Mouse (Mus musculus) CH12.LX (cell line): Measurements from ENCODE around the gene Flt1. TPM values are rescaled to one million over a fixed set of nuclear protein-coding genes. Genes with fewer than 3 reads are reported as not detected.
A peak's percentile ranks its signal among the peaks of the same experiment; 100 is the strongest.

Experiments
- DNase-seq: peaks from one replicate; pipeline ENCODE4 v3.0.0-alpha.2; 2013; ENCODE audit errors: extremely low read depth
- H3K27ac ChIP-seq: 2 replicates; pipeline ENCODE4 v1.5.1; 2012; ENCODE audit warnings: low read depth, mild to moderate bottlenecking, control low read depth, moderate library complexity; ENCODE audit not compliant: insufficient read depth
- H3K27me3 ChIP-seq: replicated peaks from 2 replicates; pipeline ENCODE3; 2012; ENCODE audit warnings: inconsistent platforms
- H3K36me3 ChIP-seq, 2 experiments: replicated peaks in 1 of 2; 2 replicates each; pipeline versions ENCODE3 to v1.6.1; 2012; ENCODE audit warnings: inconsistent platforms in 1 of 2, low read length in 1 of 2, mild to moderate bottlenecking in 1 of 2, mixed read lengths in 1 of 2, moderate library complexity in 1 of 2; ENCODE audit not compliant: control insufficient read depth in 1 of 2, insufficient read depth in 1 of 2
- H3K4me1 ChIP-seq, 2 experiments: 2 replicates each; pipeline ENCODE4 v1.6.1; 2012; ENCODE audit warnings: inconsistent platforms in 1 of 2, moderate library complexity in 1 of 2; ENCODE audit not compliant: insufficient read depth in 2 of 2, control insufficient read depth in 1 of 2
- H3K4me2 ChIP-seq: 2 replicates; pipeline ENCODE4 v1.6.1; 2012; ENCODE audit warnings: low read depth, mild to moderate bottlenecking, control low read depth; ENCODE audit not compliant: poor library complexity, insufficient read depth, severe bottlenecking
- H3K4me3 ChIP-seq, 3 experiments: fragments of 150-350 bp in 1 of 3; sonication (generic) in 1 of 3; replicated peaks in 1 of 3; 2 replicates each; pipeline versions ENCODE3 to v1.5.1; 2011 to 2012; ENCODE audit warnings: low read depth in 2 of 3, low read length in 2 of 3, mild to moderate bottlenecking in 2 of 3, moderate library complexity in 2 of 3, control low read depth in 1 of 3, improper control_type of control experiment in 1 of 3, inconsistent platforms in 1 of 3, mixed read lengths in 1 of 3; ENCODE audit not compliant: poor library complexity in 1 of 3
- H3K79me2 ChIP-seq: replicated peaks from 2 replicates; pipeline ENCODE4 v1.6.1; 2012; ENCODE audit warnings: mild to moderate bottlenecking, moderate library complexity; ENCODE audit not compliant: control insufficient read depth, poor library complexity, insufficient read depth, severe bottlenecking; ENCODE audit errors: extremely low read depth
- H3K9ac ChIP-seq: 2 replicates; pipeline ENCODE4 v1.6.1; 2012; ENCODE audit warnings: low read depth, mild to moderate bottlenecking, control low read depth, moderate library complexity; ENCODE audit not compliant: insufficient read depth
- H3K9me3 ChIP-seq: replicated peaks from 2 replicates; pipeline ENCODE3; 2012; ENCODE audit warnings: low read length, inconsistent platforms, mixed read lengths
- BHLHE40 ChIP-seq: IDR thresholded peaks from 2 replicates; pipeline ENCODE4 v1.6.1; 2011; ENCODE audit warnings: mild to moderate bottlenecking, low read depth, low read length, improper control_type of control experiment
- CHD1 ChIP-seq: IDR thresholded peaks from 2 replicates; pipeline ENCODE4 v1.6.1; 2012; ENCODE audit warnings: low read depth, low read length, improper control_type of control experiment, inconsistent platforms
- CHD2 ChIP-seq: IDR thresholded peaks from 2 replicates; pipeline ENCODE4 v1.6.1; 2011; ENCODE audit warnings: low read length, improper control_type of control experiment
- CTCF ChIP-seq, 2 experiments: IDR thresholded peaks in 1 of 2; conservative IDR thresholded peaks in 1 of 2; 2 replicates each; pipeline ENCODE4 v1.5.1; 2011 to 2012; ENCODE audit warnings: low read depth in 2 of 2, low read length in 2 of 2, improper control_type of control experiment in 1 of 2, inconsistent platforms in 1 of 2, mild to moderate bottlenecking in 1 of 2, moderate library complexity in 1 of 2
- E2F4 ChIP-seq: IDR thresholded peaks from 2 replicates; pipeline ENCODE4 v1.6.1; 2011; ENCODE audit warnings: low read depth, low read length, improper control_type of control experiment; ENCODE audit not compliant: insufficient replicate concordance
- ELF1 ChIP-seq: IDR thresholded peaks from 2 replicates; pipeline ENCODE4 v1.6.1; 2014; ENCODE audit warnings: low read depth, mild to moderate bottlenecking, inconsistent platforms, low read length, improper control_type of control experiment
- EP300 ChIP-seq: IDR thresholded peaks from 2 replicates; pipeline ENCODE4 v1.6.1; 2011; ENCODE audit warnings: low read length, improper control_type of control experiment
- ETS1 ChIP-seq: conservative IDR thresholded peaks from 2 replicates; pipeline ENCODE4 v1.6.1; 2012; ENCODE audit warnings: low read depth, mild to moderate bottlenecking, inconsistent platforms, low read length, improper control_type of control experiment, moderate library complexity
- GABPA ChIP-seq: IDR thresholded peaks from 2 replicates; pipeline ENCODE4 v1.6.1; 2012; ENCODE audit warnings: low read depth, low read length, improper control_type of control experiment, inconsistent platforms; ENCODE audit not compliant: insufficient replicate concordance
- HCFC1 ChIP-seq: IDR thresholded peaks from 2 replicates; pipeline ENCODE4 v1.6.1; 2012; ENCODE audit warnings: low read depth, mild to moderate bottlenecking, inconsistent platforms, low read length, improper control_type of control experiment
- IRF4 ChIP-seq: IDR thresholded peaks from 2 replicates; pipeline ENCODE4 v1.6.1; 2014; ENCODE audit warnings: low read depth, mild to moderate bottlenecking, inconsistent platforms, low read length, improper control_type of control experiment
- JUN ChIP-seq: IDR thresholded peaks from 2 replicates; pipeline ENCODE4 v1.6.1; 2011; ENCODE audit warnings: low read depth, mild to moderate bottlenecking, low read length, improper control_type of control experiment, moderate library complexity; ENCODE audit not compliant: insufficient read depth
- KAT2A ChIP-seq: IDR thresholded peaks from 2 replicates; pipeline ENCODE4 v1.6.1; 2012; ENCODE audit warnings: low read length, improper control_type of control experiment, inconsistent platforms; ENCODE audit not compliant: insufficient replicate concordance
- MAFK ChIP-seq: IDR thresholded peaks from 2 replicates; pipeline ENCODE4 v1.6.1; 2011; ENCODE audit warnings: low read length, improper control_type of control experiment; ENCODE audit not compliant: insufficient replicate concordance
- MAX ChIP-seq: IDR thresholded peaks from 2 replicates; pipeline ENCODE4 v1.6.1; 2011; ENCODE audit warnings: low read length, improper control_type of control experiment
- MAZ ChIP-seq: IDR thresholded peaks from 2 replicates; pipeline ENCODE4 v1.6.1; 2012; ENCODE audit warnings: low read depth, mild to moderate bottlenecking, inconsistent platforms, low read length, improper control_type of control experiment, moderate library complexity
- MXI1 ChIP-seq: IDR thresholded peaks from 2 replicates; pipeline ENCODE4 v1.6.1; 2011; ENCODE audit warnings: mild to moderate bottlenecking, low read depth, low read length, improper control_type of control experiment
- MYC ChIP-seq: IDR thresholded peaks from 2 replicates; pipeline ENCODE4 v1.6.1; 2011; ENCODE audit warnings: low read depth, mild to moderate bottlenecking, improper control_type of control experiment, low read length
- NELFE ChIP-seq: IDR thresholded peaks from 2 replicates; pipeline ENCODE4 v1.6.1; 2011; ENCODE audit warnings: low read depth, low read length, improper control_type of control experiment
- NRF1 ChIP-seq: IDR thresholded peaks from 2 replicates; pipeline ENCODE4 v1.6.1; 2014; ENCODE audit warnings: low read depth, mild to moderate bottlenecking, inconsistent platforms, low read length, improper control_type of control experiment, moderate library complexity
- PAX5 ChIP-seq: IDR thresholded peaks from 2 replicates; pipeline ENCODE4 v1.6.1; 2012; ENCODE audit warnings: low read length, inconsistent platforms, mixed read lengths
- POLR2A ChIP-seq: IDR thresholded peaks from 2 replicates; pipeline ENCODE4 v1.6.1; 2011; ENCODE audit warnings: low read depth, mild to moderate bottlenecking, improper control_type of control experiment, low read length
- POLR2AphosphoS2 ChIP-seq: IDR thresholded peaks from 2 replicates; pipeline ENCODE4 v1.6.1; 2011; ENCODE audit warnings: low read depth, low read length, improper control_type of control experiment
- RAD21 ChIP-seq: IDR thresholded peaks from 2 replicates; pipeline ENCODE4 v1.6.1; 2011; ENCODE audit warnings: low read depth, mild to moderate bottlenecking, low read length, improper control_type of control experiment, moderate library complexity
- RCOR1 ChIP-seq: conservative IDR thresholded peaks from 2 replicates; pipeline ENCODE4 v1.6.1; 2012; ENCODE audit warnings: low read depth, mild to moderate bottlenecking, inconsistent platforms, low read length, improper control_type of control experiment
- SMC3 ChIP-seq: IDR thresholded peaks from 2 replicates; pipeline ENCODE4 v1.6.1; 2011; ENCODE audit warnings: low read depth, low read length, improper control_type of control experiment
- TCF12 ChIP-seq: IDR thresholded peaks from 2 replicates; pipeline ENCODE4 v1.6.1; 2014; ENCODE audit warnings: low read depth, mild to moderate bottlenecking, inconsistent platforms, low read length, improper control_type of control experiment
- USF1 ChIP-seq: IDR thresholded peaks from 2 replicates; pipeline ENCODE4 v1.6.1; 2014; ENCODE audit warnings: low read depth, mild to moderate bottlenecking, inconsistent platforms, low read length, improper control_type of control experiment
- USF2 ChIP-seq: conservative IDR thresholded peaks from 2 replicates; pipeline ENCODE4 v1.6.1; 2011; ENCODE audit warnings: low read depth, low read length, improper control_type of control experiment
- ZC3H11A ChIP-seq: IDR thresholded peaks from 2 replicates; pipeline ENCODE4 v1.6.1; 2012; ENCODE audit warnings: low read depth, mild to moderate bottlenecking, inconsistent platforms, low read length, improper control_type of control experiment
- ZKSCAN1 ChIP-seq: IDR thresholded peaks from 2 replicates; pipeline ENCODE4 v1.6.1; 2012; ENCODE audit warnings: low read depth, inconsistent platforms, low read length, improper control_type of control experiment, borderline replicate concordance
- ZMIZ1 ChIP-seq: IDR thresholded peaks from 2 replicates; pipeline ENCODE4 v1.6.1; 2012; ENCODE audit warnings: low read depth, mild to moderate bottlenecking, inconsistent platforms, low read length, improper control_type of control experiment
- ZNF384 ChIP-seq: IDR thresholded peaks from 2 replicates; pipeline ENCODE4 v1.6.1; 2012; ENCODE audit warnings: low read depth, low read length, improper control_type of control experiment, inconsistent platforms
- dilution Hi-C: fragments of 300-500 bp; cut with MboI; formaldehyde crosslinking; loops from 2 replicates; pipeline ENCODE4 v1.14.3; 2020; ENCODE audit warnings: low sequenced_read_pairs; ENCODE audit not compliant: extremely low pct_unique_long_range_greater_than_20kb, extremely low pct_ligation_motif_present
- in situ Hi-C: fragments of 300-500 bp; cut with MboI; formaldehyde crosslinking; loops from 3 replicates; pipeline ENCODE4 v1.14.3; 2019; ENCODE audit warnings: low sequenced_read_pairs, low pct_ligation_motif_present, low pct_unique_long_range_greater_than_20kb, mixed read lengths
- polyA plus RNA-seq: library from polyadenylated mRNA; unstranded; fragments of >175 nt; gene quantifications from 2 replicates; pipeline ENCODE4 v1.2.1, GENCODE M21; 2012; ENCODE audit warnings: low read depth; ENCODE audit not compliant: insufficient read length
- total RNA-seq, 2 experiments: library from RNA; depleted of rRNA; stranded (reverse); fragments of 300-350 nt in 1 of 2; fragments of >200 nt in 1 of 2; gene quantifications; 2 replicates each; pipeline ENCODE4 v1.2.3; 2012 to 2014

Flt1 gene
- total and polyA plus RNA-seq, 3 experiments = 0.27 to 0.94 (median 0.47) TPM

DNA sequence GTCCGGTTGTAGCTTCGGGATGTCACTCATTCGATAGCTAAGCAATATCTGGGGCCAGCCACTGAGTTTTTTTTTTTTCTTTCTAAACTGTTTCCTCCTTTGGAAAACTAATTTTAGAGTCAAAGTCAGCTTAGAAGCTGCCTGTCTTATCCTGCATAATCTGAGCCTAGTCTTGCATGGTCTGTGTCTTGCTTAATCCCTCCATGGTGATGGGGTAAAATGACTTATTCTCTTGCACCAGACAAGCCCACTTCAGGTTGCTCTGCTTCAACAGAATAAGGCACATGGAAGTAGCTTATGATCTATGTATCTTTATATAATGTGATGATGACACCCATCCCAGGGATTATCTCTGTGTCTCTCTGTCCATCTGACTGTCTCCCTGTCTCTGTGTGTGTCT, 24.8 kb downstream of the Flt1 start:
- Histone ChIP-seq H3K27ac (no peak overlapping the region), H3K9ac (no peak overlapping the region), H3K4me2 (no peak overlapping the region), H3K4me1 (peaks cover 7 to 44% of the 10 kb centered on the region in 2 experiments), H3K27me3 (no peaks in the 10 kb centered on the region), H3K4me3 (no peak overlapping the region), H3K79me2 (no peaks in the 10 kb centered on the region), H3K9me3 (no peaks in the 10 kb centered on the region), H3K36me3 (no peaks in the 10 kb centered on the region)
- dilution Hi-C loops = no loop called here
- TF ChIP-seq KAT2A (no peak), JUN (no peak), USF1 (no peak), MYC (no peak), HCFC1 (no peak), ZKSCAN1 (no peak), USF2 (no peak), RCOR1 (no peak), RAD21 (no peak), NRF1 (no peak), MAZ (no peak)
- no peak for DNase-seq
- in situ Hi-C loops = no loop called here

DNA sequence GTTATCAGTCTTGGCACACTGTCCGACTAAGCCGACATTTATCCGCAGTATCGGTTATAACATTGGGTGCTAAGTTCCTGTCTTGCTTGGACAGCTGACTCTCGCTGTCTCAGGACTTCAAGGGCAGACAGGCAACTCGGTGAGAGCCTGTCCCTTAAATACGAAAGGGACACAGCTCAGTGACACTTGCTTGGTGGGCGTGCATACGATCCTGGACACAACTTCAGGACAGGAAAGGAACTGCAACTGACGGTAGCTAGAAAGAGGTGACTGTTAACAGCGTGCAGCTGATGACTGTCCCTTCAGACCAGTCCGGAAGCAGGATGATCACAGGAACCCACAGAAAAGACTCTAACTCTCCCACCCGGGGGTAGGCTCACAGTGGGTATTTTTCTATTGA, 27.8 kb downstream of the Flt1 start:
- Histone ChIP-seq H3K4me1 (peaks cover 4 to 43% of the 10 kb centered on the region in 2 experiments), H3K27ac (peak overlapping the region; percentile 32; the same call in 1 of the 2 replicates), H3K79me2 (no peaks in the 10 kb centered on the region), H3K27me3 (no peaks in the 10 kb centered on the region), H3K9me3 (peaks cover 2% of the 10 kb centered on the region), H3K9ac (peak overlapping the region; percentile 29), H3K4me2 (peak overlapping the region; percentile 87), H3K36me3 (peaks cover 0 to under 1% of the 10 kb centered on the region in 2 experiments), H3K4me3 (peak overlapping the region; percentile 33 to 57 (median 48))
- in situ Hi-C loops (no loop called here), dilution Hi-C loops (no loop called here)
- peak; percentile 77 for DNase-seq
- TF ChIP-seq ZC3H11A (no peak), NRF1 (no peak), POLR2A (no peak), RAD21 (peak; percentile 28), CHD1 (no peak), SMC3 (peak; percentile 24; the same call in 1 of the 2 replicates), ZMIZ1 (no peak), MAFK (no peak), MAX (peak; percentile 68), CTCF (conservative IDR thresholded peaks at IDR 0.05 in 1 of 2, IDR thresholded peaks at IDR 0.05 in 1 of 2; ENCODE audit: low read depth in 2 of 2, low read length in 2 of 2) (peak; percentile 29 to 54; a peak in 3 of 4 replicates), ETS1 (peak; percentile 39; the same call in 1 of the 2 replicates), ZKSCAN1 (no peak), KAT2A (no peak), MXI1 (peak; percentile 87), USF2 (no peak), HCFC1 (no peak), USF1 (no peak), CHD2 (no peak), EP300 (no peak), POLR2AphosphoS2 (no peak), E2F4 (no peak), IRF4 (peak; percentile 72), GABPA (no peak), BHLHE40 (peak; percentile 59; the same call in 1 of the 2 replicates), MAZ (no peak), ZNF384 (no peak), TCF12 (peak; percentile 58; the same call in 1 of the 2 replicates), ELF1 (peak; percentile 72), NELFE (0 out of 2 replicates have a peak, but pooled peaks have one; percentile 40), PAX5 (no peak)
